Mouse (Mus musculus) ovary, postnatal 14 days (tissue): ENCODE results near the gene Hcn2.

Experiments used
- DNase-seq: peaks from one replicate; pipeline ENCODE4 v3.0.0; 2022; ENCODE audit warnings: low spot score

Gene Hcn2

DNA sequence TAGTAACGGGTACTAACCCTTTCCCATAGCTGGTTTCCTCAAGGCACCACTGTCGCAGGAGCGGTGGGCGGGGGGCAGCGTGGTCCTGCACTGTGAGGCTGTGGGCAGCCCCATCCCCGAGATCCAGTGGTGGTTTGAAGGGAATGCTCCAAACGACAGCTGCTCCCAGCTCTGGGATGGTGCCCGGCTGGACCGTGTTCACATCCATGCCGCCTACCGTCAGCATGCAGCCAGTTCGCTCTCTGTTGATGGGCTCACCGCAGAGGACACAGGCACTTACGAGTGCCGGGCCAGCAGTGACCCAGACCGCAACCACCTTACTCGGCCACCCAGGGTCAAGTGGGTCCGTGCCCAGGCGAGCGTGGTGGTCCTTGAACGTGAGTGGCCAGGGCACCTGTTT is 7.8 kb upstream of the Hcn2 start:
- no peak for DNase-seq

DNA sequence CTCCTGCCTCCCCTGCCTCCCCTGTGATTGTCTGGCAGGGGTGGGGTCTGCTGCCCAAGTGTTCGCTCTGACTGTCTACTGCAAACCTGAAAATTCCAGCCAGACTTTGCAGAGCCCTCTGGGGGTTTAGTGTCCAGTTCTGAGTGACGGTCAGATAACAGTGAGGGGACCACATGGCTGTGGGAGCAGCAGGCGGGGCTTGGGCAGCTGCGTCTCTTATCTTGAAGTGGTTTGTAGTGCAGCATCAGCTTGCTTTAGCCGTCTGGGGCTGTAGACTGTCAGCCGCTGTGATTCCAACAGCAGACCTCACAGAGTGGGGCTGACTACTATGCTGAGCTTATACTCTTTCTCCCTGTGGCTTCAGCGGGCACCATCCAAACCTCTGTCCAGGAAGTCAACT is 7.1 kb upstream of the Hcn2 start:
- no peak for DNase-seq

DNA sequence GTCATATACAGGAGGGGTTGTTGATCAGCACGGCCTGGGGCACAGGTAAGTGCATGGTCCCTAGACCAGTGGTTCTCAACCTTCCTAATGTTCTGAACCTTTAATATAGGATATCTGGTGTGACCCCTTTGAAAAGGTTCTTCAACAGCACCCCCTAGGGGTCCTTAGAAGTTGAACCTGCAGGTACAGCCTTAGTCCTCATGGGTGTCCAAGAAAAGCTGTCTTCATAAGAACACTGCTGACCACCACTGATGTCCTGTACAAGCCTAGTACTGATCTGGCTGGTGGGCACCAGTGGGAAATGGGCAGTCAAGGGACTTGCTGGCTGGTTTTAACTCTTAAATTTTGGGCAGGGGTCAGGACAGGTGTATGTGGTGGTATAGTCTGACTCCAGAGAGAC is 4.4 kb upstream of the Hcn2 start:
- no peak for DNase-seq

GRCm38 (mm10) chr10:79712499-79713126 is 3.8 kb upstream of the Hcn2 start:
- peak; percentile 70 for DNase-seq

DNA sequence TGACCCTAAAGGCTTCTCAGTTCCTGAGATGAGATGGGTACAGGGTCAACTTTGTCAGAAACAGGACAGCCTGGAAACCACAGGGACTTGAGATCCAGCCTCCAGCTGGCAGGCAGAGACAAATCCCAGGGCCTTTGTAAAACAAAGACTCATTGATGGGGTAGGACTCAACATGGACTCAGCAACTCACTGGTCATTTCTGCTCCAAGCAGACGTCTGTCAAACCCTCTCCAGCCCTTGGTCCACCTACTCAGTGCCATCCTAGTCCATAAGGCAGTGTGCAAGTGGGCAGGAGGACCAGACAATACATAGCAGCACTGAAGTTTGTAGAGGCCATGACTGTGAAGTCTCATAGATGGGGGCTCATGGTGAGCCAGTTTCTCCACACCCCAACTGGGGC is 3.3 kb upstream of the Hcn2 start:
- no peak for DNase-seq

DNA sequence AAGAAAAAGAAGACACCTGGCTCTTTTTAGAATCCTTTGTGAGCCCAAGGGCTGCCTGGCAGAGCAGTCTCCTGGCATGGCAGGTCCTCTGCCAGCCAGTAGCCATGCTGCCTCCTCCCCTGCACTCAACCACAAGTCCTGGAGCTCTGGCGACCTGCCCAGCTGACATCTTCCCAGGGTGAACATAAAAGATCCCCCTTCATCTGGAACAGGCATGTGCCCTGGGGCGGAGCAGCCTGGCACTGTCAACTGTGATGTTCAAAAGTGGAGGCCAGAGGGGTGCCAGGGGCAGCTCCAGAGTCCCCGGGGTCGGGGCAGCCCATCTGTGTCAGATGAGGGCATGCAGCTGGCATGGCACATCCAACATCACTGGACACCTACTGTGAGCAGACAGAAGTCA is 1.4 kb upstream of the Hcn2 start:
- DNase-seq: no peak

DNA sequence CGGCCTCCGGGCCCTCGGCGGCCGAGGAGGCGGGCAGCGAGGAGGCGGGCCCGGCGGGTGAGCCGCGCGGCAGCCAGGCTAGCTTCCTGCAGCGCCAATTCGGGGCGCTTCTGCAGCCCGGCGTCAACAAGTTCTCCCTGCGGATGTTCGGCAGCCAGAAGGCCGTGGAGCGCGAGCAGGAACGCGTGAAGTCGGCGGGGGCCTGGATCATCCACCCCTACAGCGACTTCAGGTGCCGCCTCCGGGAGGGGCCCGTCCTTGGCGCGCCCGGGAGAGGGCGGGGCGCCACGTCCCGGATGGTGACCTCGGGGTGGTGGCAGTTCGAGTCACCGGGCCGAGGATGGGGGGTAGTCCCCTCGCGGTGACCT is 538 bp downstream of the Hcn2 start:
- no peak for DNase-seq

DNA sequence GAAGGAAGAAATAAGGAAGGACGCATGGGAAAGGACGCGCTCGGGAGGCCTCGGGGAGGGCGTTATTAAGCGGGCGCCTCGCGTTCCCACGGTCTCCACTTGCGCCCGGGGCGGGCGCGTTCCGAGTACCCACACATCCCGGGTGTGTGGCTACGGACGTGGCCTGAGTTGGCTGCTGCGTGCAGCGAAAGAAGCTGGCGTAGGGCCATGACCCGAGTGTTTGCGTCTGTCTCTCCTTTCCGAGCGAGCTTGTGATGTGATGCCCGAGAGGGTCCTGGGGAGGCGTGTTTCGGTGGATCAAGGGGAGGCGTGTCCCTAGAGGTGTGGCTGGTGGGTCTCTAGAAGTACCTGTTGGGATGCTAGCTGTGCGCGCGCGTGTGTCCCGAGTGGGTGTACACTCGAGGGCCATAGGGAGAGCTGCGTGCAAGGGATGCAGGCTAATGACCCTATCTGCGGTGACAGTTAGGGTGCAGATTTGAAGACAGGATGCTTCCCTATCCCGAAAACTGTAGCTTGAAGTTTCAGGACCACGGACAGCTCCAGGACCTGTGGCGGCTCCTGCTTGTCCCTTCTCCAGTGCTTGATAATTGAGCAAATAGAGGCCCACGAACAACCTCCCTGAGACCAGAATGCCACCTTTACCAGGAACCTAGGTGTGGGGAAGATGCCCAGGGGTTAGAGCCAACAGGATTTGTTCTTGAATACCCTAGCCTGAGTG is 1.4 kb downstream of the Hcn2 start:
- peak; percentile 75 for DNase-seq

DNA sequence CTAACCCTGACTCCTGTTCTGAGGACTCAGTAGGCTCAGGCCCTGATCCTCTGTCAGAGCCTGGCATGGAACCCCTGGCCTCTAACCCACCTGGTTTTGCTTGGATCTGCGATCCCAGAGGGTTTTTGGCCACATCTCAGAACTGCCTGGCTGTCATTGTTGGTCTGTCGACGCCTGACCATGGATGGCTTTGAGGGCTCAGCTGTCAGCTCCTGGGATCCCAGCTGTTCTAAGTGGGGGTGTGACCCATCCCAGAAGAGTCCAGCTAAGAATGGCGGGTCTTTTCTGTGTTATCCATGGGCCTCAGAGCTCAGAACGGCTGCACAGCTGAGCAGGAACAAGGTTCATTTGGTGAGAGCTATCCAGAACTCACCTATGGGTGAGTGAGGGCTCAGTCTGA is 4.7 kb downstream of the Hcn2 start:
- DNase-seq: no peak

GRCm38 (mm10) chr10:79723047-79723446 is 6.6 kb downstream of the Hcn2 start:
- DNase-seq: no peak

DNA sequence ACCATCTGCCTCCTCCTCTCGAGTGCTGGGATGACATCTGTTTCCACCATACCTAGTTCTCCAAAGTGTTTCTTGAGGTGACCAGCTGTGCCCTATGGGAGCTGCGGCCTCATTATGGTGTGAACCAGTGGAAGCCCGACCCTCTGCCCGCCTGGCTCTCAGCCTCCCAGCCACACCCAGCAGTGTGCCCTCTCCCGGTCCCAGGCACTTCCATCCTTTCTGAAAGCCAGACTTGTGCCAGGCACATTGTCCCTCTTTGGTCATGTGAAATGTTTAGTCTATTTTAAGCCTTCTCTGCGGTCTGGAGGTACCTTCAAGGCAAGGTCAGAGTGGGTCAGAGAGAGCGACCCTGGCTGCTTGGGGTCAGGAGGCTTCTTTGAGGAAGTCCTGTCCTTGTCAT is 7.3 kb downstream of the Hcn2 start:
- DNase-seq: no peak

GRCm38 (mm10) chr10:79726090-79726489 is 9.7 kb downstream of the Hcn2 start:
- DNase-seq: no peak

GRCm38 (mm10) chr10:79728323-79729249 is 12.2 kb downstream of the Hcn2 start:
- no peak for DNase-seq

DNA sequence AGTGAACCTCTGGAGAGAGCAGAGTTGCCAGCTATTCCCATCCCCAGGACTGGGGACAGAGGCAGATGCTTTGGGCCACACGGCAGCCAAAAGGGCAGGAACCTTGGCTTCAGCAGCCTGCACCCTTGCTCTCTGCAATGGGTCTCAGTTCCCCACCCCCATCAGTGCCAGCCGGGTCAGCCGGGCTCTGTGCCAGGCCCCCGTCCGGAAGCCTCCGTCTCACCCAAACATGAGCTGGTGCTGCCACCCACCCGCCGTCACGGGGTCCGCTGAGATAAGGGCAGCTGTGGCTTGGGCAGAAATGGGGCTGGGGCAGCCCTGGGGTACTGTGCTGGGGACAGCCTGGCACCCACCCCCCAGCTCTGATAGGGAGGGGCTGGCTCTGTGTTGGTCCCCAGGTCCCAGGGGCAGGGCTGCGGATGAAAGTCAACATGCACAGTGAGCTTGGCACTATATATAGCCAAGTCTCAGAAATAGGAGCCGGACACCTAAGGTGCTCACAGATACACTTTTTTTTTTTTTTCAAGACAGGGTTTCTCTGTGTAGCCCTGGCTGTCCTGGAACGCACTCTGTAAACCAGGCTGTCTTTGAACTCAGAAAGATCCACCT is 13.0 kb downstream of the Hcn2 start:
- DNase-seq: no peak

GRCm38 (mm10) chr10:79732500-79732899 is 16.1 kb downstream of the Hcn2 start:
- no peak for DNase-seq

GRCm38 (mm10) chr10:79733847-79734246 is 17.4 kb downstream of the Hcn2 start:
- DNase-seq: no peak

DNA sequence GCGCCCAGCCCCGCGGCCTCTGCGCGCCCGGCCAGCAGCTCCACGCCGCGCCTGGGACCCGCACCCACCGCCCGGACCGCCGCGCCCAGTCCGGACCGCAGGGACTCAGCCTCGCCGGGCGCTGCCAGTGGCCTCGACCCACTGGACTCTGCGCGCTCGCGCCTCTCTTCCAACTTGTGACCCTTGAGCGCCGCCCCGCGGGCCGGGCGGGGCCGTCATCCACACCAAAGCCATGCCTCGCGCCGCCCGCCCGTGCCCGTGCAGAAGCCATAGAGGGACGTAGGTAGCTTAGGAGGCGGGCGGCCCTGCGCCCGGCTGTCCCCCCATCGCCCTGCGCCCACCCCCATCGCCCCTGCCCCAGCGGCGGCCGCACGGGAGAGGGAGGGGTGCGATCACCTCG is 18.9 kb downstream of the Hcn2 start:
- DNase-seq: no peak

DNA sequence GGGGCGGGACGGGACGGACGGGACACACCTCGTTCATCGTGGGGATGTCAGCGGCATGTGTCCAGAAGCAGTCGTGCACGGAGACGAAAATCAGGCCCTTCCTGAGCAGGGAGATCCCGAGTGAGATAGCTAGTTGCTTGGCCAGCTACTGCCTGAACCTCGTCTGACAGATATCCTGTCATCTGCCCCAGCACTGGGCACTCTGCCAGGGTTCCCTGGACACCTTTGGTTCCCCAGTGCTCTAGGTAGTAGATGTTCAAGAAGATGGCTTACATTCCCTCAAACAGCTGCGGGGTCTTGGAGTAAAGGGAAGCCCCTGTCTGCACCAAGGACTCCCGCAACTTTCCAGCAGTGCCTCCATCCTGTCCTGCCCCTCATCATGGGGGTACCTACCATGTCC is 20.3 kb downstream of the Hcn2 start:
- DNase-seq: no peak

GRCm38 (mm10) chr10:79738259-79738658 is 21.8 kb downstream of the Hcn2 start:
- no peak for DNase-seq

DNA sequence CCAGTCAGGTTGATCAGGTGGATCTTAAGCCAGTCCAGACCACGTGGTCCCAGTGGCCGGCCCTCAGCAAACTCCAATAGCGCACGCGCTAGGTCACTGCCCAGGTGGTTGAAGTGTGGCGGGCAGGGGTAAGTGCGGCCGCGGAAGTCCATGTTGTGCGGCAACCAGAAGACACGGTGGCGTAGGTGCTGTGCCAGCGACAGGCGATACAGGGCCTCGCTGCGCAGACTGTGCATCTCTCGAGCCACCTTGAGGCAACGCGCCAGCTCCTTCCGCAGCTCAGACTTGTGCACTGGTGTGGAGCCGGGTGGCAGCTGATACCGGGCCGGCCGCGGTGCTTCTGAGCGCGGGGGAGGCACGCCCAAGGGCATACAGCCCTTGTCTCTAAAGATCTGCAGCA is 22.8 kb downstream of the Hcn2 start:
- DNase-seq: no peak

DNA sequence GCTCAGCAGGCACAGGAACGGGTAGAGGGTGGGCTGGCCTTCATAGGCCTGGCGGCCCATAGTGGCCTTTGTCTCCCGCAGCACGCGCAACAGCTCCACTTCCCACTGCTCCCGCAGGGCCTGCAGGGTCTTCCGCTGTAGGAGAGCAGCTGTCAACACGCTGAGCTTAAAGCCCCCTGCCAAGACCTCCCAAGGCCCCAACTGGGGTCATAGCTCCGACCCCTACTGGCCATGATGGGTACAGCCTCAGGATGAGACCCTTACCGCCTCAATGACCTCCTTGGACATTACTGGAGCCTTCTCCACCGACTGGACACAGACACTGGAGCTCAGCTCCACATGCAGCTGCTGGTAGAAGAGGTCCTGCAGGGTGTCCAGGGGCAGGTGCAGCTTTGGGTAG is 24.4 kb downstream of the Hcn2 start:
- DNase-seq: no peak

DNA sequence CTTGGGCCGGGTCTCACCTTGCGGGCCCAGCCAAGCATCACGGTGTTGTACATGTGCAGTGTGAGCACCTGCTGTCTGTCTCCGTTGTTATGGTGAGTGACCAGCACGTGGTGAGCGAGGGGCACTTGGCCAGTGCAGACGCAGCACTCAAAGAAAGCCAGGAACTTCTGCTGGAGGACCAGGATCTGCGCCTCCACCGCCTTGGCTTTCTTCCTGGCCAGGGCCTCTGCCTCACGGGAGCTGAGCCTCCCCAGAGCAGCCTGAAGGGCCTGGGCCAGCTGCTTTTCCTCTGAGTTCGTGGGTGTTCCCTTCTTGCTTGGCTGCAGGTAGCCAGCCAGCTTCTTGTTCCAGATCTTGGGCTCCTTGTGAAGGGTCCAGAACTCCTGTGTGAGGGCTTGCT is 26.7 kb downstream of the Hcn2 start:
- DNase-seq: no peak
